Mouse (Mus musculus) stomach, postnatal 0 days (tissue): Measurements from ENCODE around the gene Il3.

ENCODE experiments used
- CTCF ChIP-seq: IDR thresholded peaks from 2 replicates; pipeline ENCODE4 v1.5.1; 2016; ENCODE audit warnings: antibody characterized with exemption, low read depth, mild to moderate bottlenecking, moderate library complexity
- EP300 ChIP-seq: optimal IDR thresholded peaks from 2 replicates; pipeline ENCODE3; 2016; ENCODE audit warnings: antibody characterized with exemption

GRCm38 (mm10) chr11:54293980-54294807 is 27.1 kb upstream of the Il3 start:
- TF ChIP-seq CTCF (no peak), EP300 (no peak)
